Mouse (Mus musculus) kidney, embryonic 14.5 days (tissue): Measurements from ENCODE around the gene Gpt2. TPM values are rescaled to one million over a fixed set of nuclear protein-coding genes. Genes with fewer than 3 reads are reported as not detected.

Experiments
- ATAC-seq: fragments of 200-750 bp; cut with Nextera tagmentation; 2 replicates; pipeline ENCODE4 v1.8.0; 2017; ENCODE audit warnings: moderate number of reproducible peaks, mild to moderate bottlenecking, moderate TSS enrichment, moderate library complexity; ENCODE audit not compliant: low FRiP score, low TSS enrichment
- H3K27ac ChIP-seq: fragments of 300-500 bp; sonication (generic); 2 replicates; pipeline ENCODE4 v1.5.1; 2014; ENCODE audit warnings: low read depth, mild to moderate bottlenecking, low read length, moderate library complexity, mixed read lengths
- H3K27me3 ChIP-seq: fragments of 300-500 bp; sonication (generic); 2 replicates; pipeline ENCODE4 v1.6.1; 2014; ENCODE audit warnings: mild to moderate bottlenecking, low read length; ENCODE audit not compliant: control insufficient read depth, insufficient read depth
- H3K36me3 ChIP-seq: fragments of 300-500 bp; sonication (generic); 2 replicates; pipeline ENCODE4 v1.6.1; 2014; ENCODE audit warnings: low read length, mixed read lengths; ENCODE audit not compliant: control insufficient read depth, insufficient read depth
- H3K4me1 ChIP-seq: fragments of 300-500 bp; sonication (generic); 2 replicates; pipeline ENCODE4 v1.6.1; 2014; ENCODE audit warnings: low read length, mixed read lengths; ENCODE audit not compliant: control insufficient read depth, insufficient read depth
- H3K4me2 ChIP-seq: fragments of 300-500 bp; sonication (generic); replicated peaks from 2 replicates; pipeline ENCODE4 v1.6.1; 2014; ENCODE audit warnings: low read depth, mild to moderate bottlenecking, low read length
- H3K4me3 ChIP-seq: fragments of 300-500 bp; sonication (generic); 2 replicates; pipeline ENCODE4 v1.5.1; 2014; ENCODE audit warnings: mild to moderate bottlenecking, low read length
- H3K9ac ChIP-seq: fragments of 300-500 bp; sonication (generic); 2 replicates; pipeline ENCODE4 v1.6.1; 2014; ENCODE audit warnings: low read depth, mild to moderate bottlenecking, low read length, moderate library complexity
- H3K9me3 ChIP-seq: fragments of 300-500 bp; sonication (generic); 2 replicates; pipeline ENCODE4 v1.6.1; 2016; ENCODE audit warnings: low read length; ENCODE audit not compliant: control insufficient read depth
- WGBS: fragments of 180-500 bp; shearing (Covaris S2); extraction: QIAGEN DNeasy Blood & Tissue Kit; methylation state at CpG from one replicate; pipeline ENCODE4 v1.1.7; 2014; 5-methylcytosine and 5-hydroxymethylcytosine counted together
- polyA plus RNA-seq: library from polyadenylated mRNA; unstranded; fragments of >200 nt; fragmentation: Nextera tagmentation; extraction: Ambion mirVana; gene quantifications from 2 replicates; pipeline ENCODE4 v1.2.1, GENCODE M21; 2014

Gene Gpt2
- polyA plus RNA-seq, 1 experiment from 2014 or later: 21.6 TPM

GRCm38 (mm10) chr8:85524086-85524485, 31.7 kb downstream of the Gpt2 start:
- no peak for ATAC-seq
- Histone ChIP-seq H3K4me3 (no peak overlapping the region), H3K9me3 (no peaks in the 10 kb centered on the region), H3K27me3 (no peaks in the 10 kb centered on the region), H3K4me2 (no peak overlapping the region), H3K27ac (no peak overlapping the region), H3K9ac (no peak overlapping the region), H3K36me3 (peaks cover 29% of the 10 kb centered on the region; the same call in 1 of the 2 replicates), H3K4me1 (no peaks in the 10 kb centered on the region)
- 95% methylated on average over 7 of the region's 7 CpGs for WGBS

- Histone ChIP-seq H3K27ac (no peak overlapping the region), H3K9me3 (no peaks in the 10 kb centered on the region), H3K4me3 (no peak overlapping the region), H3K4me2 (no peak overlapping the region), H3K36me3 (peaks cover 16% of the 10 kb centered on the region; the same call in 1 of the 2 replicates), H3K4me1 (no peaks in the 10 kb centered on the region), H3K9ac (no peak overlapping the region), H3K27me3 (no peaks in the 10 kb centered on the region)
- no peak for ATAC-seq
- 26% methylated on average over 6 of the region's 6 CpGs for WGBS
Measured at GRCm38 (mm10) chr8:85526105-85526504, 33.7 kb downstream of the Gpt2 start.

DNA sequence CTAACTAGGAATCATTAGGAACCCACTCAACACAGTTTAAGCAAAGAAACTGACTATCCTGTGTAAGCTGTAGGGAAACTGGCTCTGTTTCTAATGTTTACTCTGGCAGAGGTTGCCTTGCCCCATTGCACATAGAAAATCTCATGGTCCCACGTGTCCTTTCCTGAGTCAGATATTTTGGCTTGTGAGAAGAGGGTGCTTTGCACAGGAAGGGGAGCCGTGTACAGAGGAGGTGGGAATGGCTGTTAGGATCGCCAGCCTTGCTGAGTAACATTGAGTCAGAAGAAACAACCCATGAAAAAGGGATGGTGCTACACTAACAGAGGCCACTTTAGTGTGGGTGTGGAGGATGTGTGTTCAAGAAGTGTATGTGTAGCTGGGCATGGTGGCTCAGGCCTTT, 36.6 kb downstream of the Gpt2 start:
- Histone ChIP-seq H3K4me3 (no peak overlapping the region), H3K9me3 (no peaks in the 10 kb centered on the region), H3K9ac (no peak overlapping the region), H3K4me2 (no peak overlapping the region), H3K27me3 (no peaks in the 10 kb centered on the region), H3K27ac (no peak overlapping the region), H3K36me3 (peaks cover 3% of the 10 kb centered on the region; the same call in 1 of the 2 replicates), H3K4me1 (no peaks in the 10 kb centered on the region)
- 56% methylated on average over 3 of the region's 3 CpGs for WGBS
- ATAC-seq: no peak

GRCm38 (mm10) chr8:85530717-85531116, 38.3 kb downstream of the Gpt2 start:
- peaks cover 8% of the 10 kb centered on the region for H3K36me3 ChIP-seq
- H3K4me2 ChIP-seq: no peak overlapping the region
- no peak for ATAC-seq
- no peaks in the 10 kb centered on the region for H3K9me3 ChIP-seq
- H3K9ac ChIP-seq: no peak overlapping the region
- WGBS: 96% methylated on average over 1 of the region's 1 CpGs
- no peaks in the 10 kb centered on the region for H3K4me1 ChIP-seq
- H3K27ac ChIP-seq: no peak overlapping the region
- H3K27me3 ChIP-seq: no peaks in the 10 kb centered on the region
- no peak overlapping the region for H3K4me3 ChIP-seq

- no peaks in the 10 kb centered on the region for H3K27me3 ChIP-seq
- H3K27ac ChIP-seq: no peak overlapping the region
- no peak overlapping the region for H3K9ac ChIP-seq
- H3K4me2 ChIP-seq: no peak overlapping the region
- no peak for ATAC-seq
- H3K9me3 ChIP-seq: no peaks in the 10 kb centered on the region
- 83% methylated on average over 3 of the region's 3 CpGs for WGBS
- H3K4me3 ChIP-seq: no peak overlapping the region
- no peaks in the 10 kb centered on the region for H3K4me1 ChIP-seq
- H3K36me3 ChIP-seq: peaks cover 13% of the 10 kb centered on the region
Measured at GRCm38 (mm10) chr8:85531471-85531870, 39.1 kb downstream of the Gpt2 start.

DNA sequence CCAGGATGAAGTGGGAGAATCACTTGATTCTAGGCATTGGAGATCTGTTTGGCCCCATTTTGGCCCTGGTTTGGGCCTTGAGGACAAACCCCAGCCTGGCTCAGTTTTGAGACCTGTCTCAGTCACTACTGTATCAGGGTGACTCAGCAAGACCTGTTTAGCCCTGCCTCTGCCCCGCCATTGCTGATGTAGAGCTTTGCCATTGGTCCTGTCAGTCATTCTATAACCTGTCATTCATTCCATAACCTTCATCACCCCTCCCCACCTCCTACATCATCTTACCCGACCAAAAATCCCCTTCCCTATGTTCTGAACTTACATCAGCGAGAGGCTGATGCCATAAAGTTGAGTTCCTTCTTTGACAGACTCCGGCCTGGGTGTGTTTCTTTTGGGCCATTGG, 40.5 kb downstream of the Gpt2 start:
- H3K4me1 ChIP-seq: no peaks in the 10 kb centered on the region
- H3K36me3 ChIP-seq: peaks cover 26% of the 10 kb centered on the region
- no peak overlapping the region for H3K4me2 ChIP-seq
- H3K9ac ChIP-seq: no peak overlapping the region
- no peak for ATAC-seq
- H3K27ac ChIP-seq: no peak overlapping the region
- H3K9me3 ChIP-seq: no peaks in the 10 kb centered on the region
- H3K27me3 ChIP-seq: no peaks in the 10 kb centered on the region
- no peak overlapping the region for H3K4me3 ChIP-seq
- 90% methylated on average over 4 of the region's 4 CpGs for WGBS

GRCm38 (mm10) chr8:85533434-85533833, 41.1 kb downstream of the Gpt2 start:
- H3K4me3 ChIP-seq: no peak overlapping the region
- H3K27me3 ChIP-seq: no peaks in the 10 kb centered on the region
- peaks cover 32% of the 10 kb centered on the region for H3K36me3 ChIP-seq
- no peak overlapping the region for H3K4me2 ChIP-seq
- H3K4me1 ChIP-seq: no peaks in the 10 kb centered on the region
- H3K9me3 ChIP-seq: no peaks in the 10 kb centered on the region
- WGBS: 91% methylated on average over 2 of the region's 2 CpGs
- ATAC-seq: no peak
- no peak overlapping the region for H3K9ac ChIP-seq
- no peak overlapping the region for H3K27ac ChIP-seq

GRCm38 (mm10) chr8:85534163-85534562, 41.8 kb downstream of the Gpt2 start:
- peaks cover 39% of the 10 kb centered on the region for H3K36me3 ChIP-seq

DNA sequence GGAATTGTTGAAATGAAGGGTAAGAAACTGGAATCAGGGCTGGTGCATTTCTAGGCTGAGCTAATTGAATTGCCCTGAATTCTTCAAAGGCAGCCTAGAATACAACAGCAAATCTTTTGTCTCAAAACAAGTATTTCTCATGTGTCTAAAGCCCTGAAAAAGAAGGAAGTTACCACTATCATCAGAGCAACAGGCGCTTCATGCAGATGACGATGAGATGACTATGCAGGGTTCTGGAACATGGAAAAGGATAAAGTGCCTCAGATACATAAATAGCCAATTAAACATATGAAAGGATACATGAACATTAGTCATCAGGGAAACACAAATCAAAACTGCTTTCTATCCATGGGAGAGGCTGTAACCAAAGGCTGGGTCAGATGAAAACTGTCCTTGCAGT, 44.0 kb downstream of the Gpt2 start:
- H3K9ac ChIP-seq: no peak overlapping the region
- no peaks in the 10 kb centered on the region for H3K4me1 ChIP-seq
- no peak for ATAC-seq
- no peaks in the 10 kb centered on the region for H3K9me3 ChIP-seq
- H3K4me2 ChIP-seq: no peak overlapping the region
- 98% methylated on average over 2 of the region's 2 CpGs for WGBS
- H3K36me3 ChIP-seq: peaks cover 61% of the 10 kb centered on the region
- H3K27me3 ChIP-seq: no peaks in the 10 kb centered on the region
- H3K27ac ChIP-seq: no peak overlapping the region
- H3K4me3 ChIP-seq: no peak overlapping the region

More at GRCm38 (mm10) chr8:85534163-85534562, 41.8 kb downstream of the Gpt2 start:
- no peaks in the 10 kb centered on the region for H3K27me3 ChIP-seq
- no peak overlapping the region for H3K27ac ChIP-seq
- WGBS: 88% methylated on average over 1 of the region's 1 CpGs
- no peak overlapping the region for H3K4me3 ChIP-seq
- no peaks in the 10 kb centered on the region for H3K9me3 ChIP-seq
- H3K4me1 ChIP-seq: no peaks in the 10 kb centered on the region
- ATAC-seq: no peak
- H3K4me2 ChIP-seq: no peak overlapping the region
- H3K9ac ChIP-seq: no peak overlapping the region
